In genomic region chr2:153157270-153157669, GRCm38 (mm10) we compare ENCODE assay signal across 15 mouse cellular contexts. TPM values are rescaled to one million over a fixed set of nuclear protein-coding genes. Genes with fewer than 3 reads are reported as not detected.
DNase-seq lines count a peak whose midpoint lies in the region; ATAC-seq and TF ChIP-seq lines count a peak whose summit lies in the region.
"Had no signal": no experiment of that assay in that cellular context is flagged by ENCODE, and none has a peak within 500 bp of the region (broad histone marks: within the 10 kb centered on the region; RNA-seq: fewer than 3 reads in every experiment).

No protein-coding gene starts in this region.

- DNase-seq in adrenal gland, postnatal 36 days: peak; percentile 8 to 24
- DNase-seq in adrenal gland, adult 2 months: no peak
- no peak for DNase-seq in liver, adult 2 months (ENCODE audit: extremely low read depth, low read depth, low spot score)
- peak; percentile 77 for DNase-seq in R1 (ENCODE audit: low read depth, low spot score)
- no peak for DNase-seq in stomach, postnatal 0 days (ENCODE audit: low spot score)
- no peak for DNase-seq in right cerebral cortex, postnatal 10 days (ENCODE audit: low spot score in 2 of 2)
- DNase-seq in cerebellum, adult 11-12 months: no peak
- DNase-seq: adrenal gland, postnatal 10 days; gastrocnemius, postnatal 10 days; heart, postnatal 36 days; lung, adult 18-20 months had no signal

- no peak overlapping the region for H3K4me3 ChIP-seq in liver, adult 2 months (ENCODE audit: insufficient read depth, low read depth, low read length)
- H3K4me3 ChIP-seq in liver, embryonic 12.5 days: no peak overlapping the region
- no peak overlapping the region for H3K4me3 ChIP-seq in stomach, postnatal 0 days (ENCODE audit: low read depth, low read length)
- H3K4me3 ChIP-seq: embryonic facial prominence, embryonic 15.5 days; midbrain, embryonic 12.5 days; neural tube, embryonic 15.5 days had no signal

- H3K27me3 ChIP-seq in liver, adult 2 months (ENCODE audit: control insufficient read depth, insufficient read depth, low read length): no peaks in the 10 kb centered on the region
- peaks cover 19% of the 10 kb centered on the region for H3K27me3 ChIP-seq in liver, embryonic 12.5 days (replicated peaks)
- no peaks in the 10 kb centered on the region for H3K27me3 ChIP-seq in stomach, postnatal 0 days (ENCODE audit: control insufficient read depth, insufficient read depth, low read length)
- H3K27me3 ChIP-seq: neural tube, embryonic 15.5 days had no signal

- H3K36me3 ChIP-seq in liver, adult 2 months (ENCODE audit: control insufficient read depth, insufficient read depth, low read length): no peaks in the 10 kb centered on the region
- no peaks in the 10 kb centered on the region for H3K36me3 ChIP-seq in liver, embryonic 12.5 days
- H3K36me3 ChIP-seq in stomach, postnatal 0 days (ENCODE audit: control insufficient read depth, insufficient read depth, low read length): no peaks in the 10 kb centered on the region
- H3K36me3 ChIP-seq: embryonic facial prominence, embryonic 15.5 days; midbrain, embryonic 12.5 days; neural tube, embryonic 15.5 days had no signal

- no peak for TF ChIP-seq POLR2A in liver, adult 2 months (IDR thresholded peaks at IDR 0.05; ENCODE audit: extremely low read depth, insufficient read depth, low read length)

- H3K9me3 ChIP-seq in liver, embryonic 12.5 days (replicated peaks): no peaks in the 10 kb centered on the region
- no peaks in the 10 kb centered on the region for H3K9me3 ChIP-seq in stomach, postnatal 0 days (ENCODE audit: control insufficient read depth, low read length)
- H3K9me3 ChIP-seq: embryonic facial prominence, embryonic 15.5 days; midbrain, embryonic 12.5 days; neural tube, embryonic 15.5 days had no signal

- no peak overlapping the region for H3K27ac ChIP-seq in liver, adult 2 months (replicated peaks; ENCODE audit: insufficient read depth, low read depth, low read length)
- H3K27ac ChIP-seq in liver, embryonic 12.5 days: no peak overlapping the region
- H3K27ac ChIP-seq in stomach, postnatal 0 days (replicated peaks): no peak overlapping the region
- H3K27ac ChIP-seq: embryonic facial prominence, embryonic 15.5 days; midbrain, embryonic 12.5 days; neural tube, embryonic 15.5 days had no signal

- 70% methylated on average over 1 of the region's 3 CpGs for WGBS in liver, adult 2 months
- WGBS in liver, embryonic 12.5 days (ENCODE audit: insufficient replicate concordance): 45% methylated on average over 3 of the region's 3 CpGs
- 63% methylated on average over 1 of the region's 3 CpGs for whole genome bisulfite sequencing in stomach, postnatal 0 days

- peaks cover 9% of the 10 kb centered on the region for H3K79me2 ChIP-seq in liver, adult 2 months (ENCODE audit: control insufficient read depth, insufficient read depth, low read length)

- TF ChIP-seq EP300 in stomach, postnatal 0 days (optimal IDR thresholded peaks at IDR 0.05): no peak

- peak; percentile 24; the same call in 1 of the 2 replicates for TF ChIP-seq CTCF in liver, adult 2 months (IDR thresholded peaks at IDR 0.05; ENCODE audit: low read depth, low read length)
- TF ChIP-seq CTCF in stomach, postnatal 0 days (IDR thresholded peaks at IDR 0.05; ENCODE audit: low read depth): peak; percentile 54

- no peak overlapping the region for H3K9ac ChIP-seq in liver, adult 2 months (ENCODE audit: low read depth, low read length)
- no peak overlapping the region for H3K9ac ChIP-seq in liver, embryonic 12.5 days
- no peak overlapping the region for H3K9ac ChIP-seq in stomach, postnatal 0 days (ENCODE audit: low read length)
- H3K9ac ChIP-seq: embryonic facial prominence, embryonic 15.5 days; midbrain, embryonic 12.5 days; neural tube, embryonic 15.5 days had no signal

- H3K4me2 ChIP-seq in liver, embryonic 12.5 days: no peak overlapping the region
- no peak overlapping the region for H3K4me2 ChIP-seq in stomach, postnatal 0 days (replicated peaks; ENCODE audit: low read depth)
- H3K4me2 ChIP-seq: embryonic facial prominence, embryonic 15.5 days; midbrain, embryonic 12.5 days; neural tube, embryonic 15.5 days had no signal

- H3K4me1 ChIP-seq in liver, adult 2 months (ENCODE audit: control insufficient read depth, insufficient read depth, low read length): peaks cover 5% of the 10 kb centered on the region
- peaks cover 20% of the 10 kb centered on the region for H3K4me1 ChIP-seq in liver, embryonic 12.5 days
- no peaks in the 10 kb centered on the region for H3K4me1 ChIP-seq in stomach, postnatal 0 days (replicated peaks; ENCODE audit: control insufficient read depth, insufficient read depth)

- no peak for ATAC-seq in liver, embryonic 12.5 days
- no peak for ATAC-seq in stomach, postnatal 0 days (ENCODE audit: low FRiP score, low TSS enrichment)

RNA-seq across cellular contexts. Expression of gene Tm9sf4, which starts 3.8 kb away (rescaled TPM):
- total RNA-seq in adrenal gland, postnatal 36 days (2021): 100 to 1,000 TPM; 103 to 118 TPM
- 100 to 1,000 TPM; 104 to 121 TPM for total RNA-seq in adrenal gland, adult 2 months (2021)
- polyA plus RNA-seq in adrenal gland, adult 2 months (2012; rRNA removed): 40.8 and 66.2 TPM in 2 replicates
- 28.0 and 37.1 TPM in 2 replicates for total RNA-seq in liver, adult 2 months (2014; rRNA removed)
- 38.8 and 45.5 TPM in 2 replicates for polyA plus RNA-seq in liver, adult 2 months (2012; rRNA removed)
- 43.4 and 44.8 TPM in 2 replicates for polyA plus RNA-seq in liver, embryonic 12.5 days (2016; fragmentation: Nextera tagmentation; extraction: Ambion mirVana)
- 44.0 and 45.6 TPM in 2 replicates for polyA plus RNA-seq in stomach, postnatal 0 days (2015; fragmentation: Nextera tagmentation; extraction: Ambion mirVana)

RNA-seq across cellular contexts. Expression of gene Hck, which starts 49.0 kb away (rescaled TPM):
- total RNA-seq in adrenal gland, postnatal 36 days (2021): 1 to 10 TPM; 2.7 to 2.9 TPM
- total RNA-seq in adrenal gland, adult 2 months (2021): 1 to 10 TPM; 3.1 to 4.6 TPM
- polyA plus RNA-seq in adrenal gland, adult 2 months (2012; rRNA removed): 4.2 and 4.7 TPM in 2 replicates
- total RNA-seq in liver, adult 2 months (2014; rRNA removed): 7.7 and 8.1 TPM in 2 replicates
- 2.8 and 5.7 TPM in 2 replicates for polyA plus RNA-seq in liver, adult 2 months (2012; rRNA removed)
- polyA plus RNA-seq in liver, embryonic 12.5 days (2016; fragmentation: Nextera tagmentation; extraction: Ambion mirVana): 5.6 and 6.5 TPM in 2 replicates
- 3.2 and 3.6 TPM in 2 replicates for polyA plus RNA-seq in stomach, postnatal 0 days (2015; fragmentation: Nextera tagmentation; extraction: Ambion mirVana)

Comparison
In these comparisons a context has a peak if more than half of its experiments do, and no peak if none do; other contexts are left out.
1. DNase-seq: peak in adrenal gland, postnatal 36 days (2 of 2) and R1 (single experiment); none in adrenal gland, adult 2 months (single experiment), liver, adult 2 months (single experiment), stomach, postnatal 0 days (single experiment), right cerebral cortex, postnatal 10 days (0 of 2) and cerebellum, adult 11-12 months (single experiment).